Mouse (Mus musculus) forebrain, embryonic 11.5 days (tissue): Measurements from ENCODE around the gene Krt86. TPM values are rescaled to one million over a fixed set of nuclear protein-coding genes. Genes with fewer than 3 reads are reported as not detected.
A peak's percentile ranks its signal among the peaks of the same experiment; 100 is the strongest.

Experiments
- ATAC-seq: fragments of 200-750 bp; cut with Nextera tagmentation; replicated peaks from 2 replicates; pipeline ENCODE4 v1.8.0; 2017; ENCODE audit warnings: moderate TSS enrichment; ENCODE audit not compliant: low FRiP score
- DNase-seq: peaks from one replicate; pipeline ENCODE4 v3.0.0-alpha.2; 2017; ENCODE audit warnings: low spot score
- H3K27ac ChIP-seq: fragments of 300-500 bp; sonication (generic); 2 replicates; pipeline ENCODE4 v1.5.1; 2014; ENCODE audit warnings: low read depth, low read length
- H3K27me3 ChIP-seq: fragments of 300-500 bp; sonication (generic); 2 replicates; pipeline ENCODE4 v1.6.1; 2014; ENCODE audit warnings: mild to moderate bottlenecking, low read length, mixed read lengths; ENCODE audit not compliant: control insufficient read depth, insufficient read depth
- H3K36me3 ChIP-seq: fragments of 300-500 bp; sonication (generic); 2 replicates; pipeline ENCODE4 v1.6.1; 2014; ENCODE audit warnings: mild to moderate bottlenecking, low read length, moderate library complexity, mixed read lengths; ENCODE audit not compliant: control insufficient read depth, insufficient read depth
- H3K4me1 ChIP-seq: fragments of 300-500 bp; sonication (generic); replicated peaks from 2 replicates; pipeline ENCODE4 v1.6.1; 2014; ENCODE audit warnings: low read length, mixed read lengths; ENCODE audit not compliant: control insufficient read depth, insufficient read depth
- H3K4me2 ChIP-seq: fragments of 300-500 bp; sonication (generic); 2 replicates; pipeline ENCODE4 v1.6.1; 2014; ENCODE audit warnings: low read depth, mild to moderate bottlenecking, low read length, moderate library complexity, mixed read lengths; ENCODE audit not compliant: severe bottlenecking
- H3K4me3 ChIP-seq: fragments of 300-500 bp; sonication (generic); 2 replicates; pipeline ENCODE4 v1.5.1; 2014; ENCODE audit warnings: low read depth, low read length
- H3K9ac ChIP-seq: fragments of 300-500 bp; sonication (generic); 2 replicates; pipeline ENCODE4 v1.6.1; 2014; ENCODE audit warnings: low read length
- H3K9me3 ChIP-seq: fragments of 300-500 bp; sonication (generic); 2 replicates; pipeline ENCODE4 v1.6.1; 2016; ENCODE audit warnings: low read length, mixed read lengths; ENCODE audit not compliant: control insufficient read depth
- WGBS: fragments of 180-500 bp; shearing (Covaris S2); extraction: QIAGEN DNeasy Blood & Tissue Kit; methylation state at CpG from one replicate; pipeline ENCODE4 v1.1.7; 2014; 5-methylcytosine and 5-hydroxymethylcytosine counted together
- polyA plus RNA-seq: library from polyadenylated mRNA; unstranded; fragments of >200 nt; fragmentation: Nextera tagmentation; extraction: Ambion mirVana; gene quantifications from 2 replicates; pipeline ENCODE4 v1.2.1, GENCODE M21; 2014

Gene Krt86
- polyA plus RNA-seq = not detected in 2 replicates

DNA sequence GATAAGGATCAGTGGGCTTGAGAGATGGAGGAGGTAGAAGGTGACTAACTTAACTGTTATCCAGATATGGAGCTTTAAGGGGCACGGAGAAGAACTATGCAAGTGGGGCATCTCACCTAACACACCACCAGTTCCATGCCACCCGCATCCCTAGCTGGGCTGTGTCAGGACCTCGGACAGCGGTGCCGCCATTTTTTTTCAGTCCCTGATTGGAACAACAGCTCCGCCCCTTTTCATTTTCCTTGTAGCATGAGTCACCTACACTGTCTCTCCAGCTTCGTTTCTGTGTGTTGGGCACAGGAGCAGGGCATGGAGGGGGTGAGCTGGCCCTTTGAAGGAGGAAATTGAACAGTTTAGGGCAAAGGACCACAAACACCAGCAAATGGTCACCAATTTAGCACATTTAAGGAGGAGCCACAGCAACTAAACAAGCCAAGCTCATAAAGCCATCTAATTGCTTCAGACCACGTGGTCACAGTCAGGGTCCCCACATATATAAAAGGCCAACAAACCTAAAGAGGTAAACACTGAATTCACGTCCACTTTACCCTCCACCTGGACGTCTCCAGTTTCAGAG is at the start of gene Krt86:
Gene Krt86, plus strand, starts transcription at position 527 of the 577 bp plus-strand sequence.
- DNase-seq (peak; percentile 77), ATAC-seq (no peak)
- no peaks in the 10 kb centered on the region for H3K9me3 ChIP-seq
- no peak within 1 kb of the TSS for H3K9ac ChIP-seq
- H3K27ac ChIP-seq = no peak within 1 kb of the TSS
- H3K36me3 ChIP-seq = no peaks in the 10 kb centered on the region
- H3K4me1 ChIP-seq = no peaks in the 10 kb centered on the region
- no peak within 1 kb of the TSS for H3K4me3 ChIP-seq
- no peak within 1 kb of the TSS for H3K4me2 ChIP-seq
- WGBS = 33% methylated on average over 10 of the region's 10 CpGs
- no peaks in the 10 kb centered on the region for H3K27me3 ChIP-seq

DNA sequence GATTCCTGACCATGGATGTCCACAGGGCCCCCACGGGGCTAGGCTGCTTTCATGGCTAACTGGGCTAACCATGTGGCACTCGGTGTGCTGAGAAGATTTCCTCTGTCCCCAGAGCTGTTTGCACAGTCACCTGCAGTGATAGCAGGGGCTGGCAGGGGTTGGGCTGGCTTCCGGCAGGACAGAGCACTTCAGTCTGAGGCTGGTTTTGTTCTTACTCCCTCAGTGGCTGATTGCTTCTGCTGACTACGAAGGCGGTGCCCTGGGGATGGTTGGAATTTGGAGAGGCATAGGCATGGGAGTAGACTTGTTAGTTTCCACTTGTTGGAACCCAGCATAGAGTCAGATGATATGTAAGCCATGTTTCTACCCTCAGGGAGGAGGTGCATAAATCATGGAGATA is 48.4 kb upstream of the Krt86 start:
- ATAC-seq (no peak), DNase-seq (no peak)
- Histone ChIP-seq H3K27ac (no peak overlapping the region), H3K4me1 (no peaks in the 10 kb centered on the region), H3K4me3 (no peak overlapping the region), H3K9me3 (no peaks in the 10 kb centered on the region), H3K36me3 (no peaks in the 10 kb centered on the region), H3K4me2 (no peak overlapping the region), H3K27me3 (no peaks in the 10 kb centered on the region), H3K9ac (no peak overlapping the region)
- WGBS = 31% methylated on average over 5 of the region's 5 CpGs

DNA sequence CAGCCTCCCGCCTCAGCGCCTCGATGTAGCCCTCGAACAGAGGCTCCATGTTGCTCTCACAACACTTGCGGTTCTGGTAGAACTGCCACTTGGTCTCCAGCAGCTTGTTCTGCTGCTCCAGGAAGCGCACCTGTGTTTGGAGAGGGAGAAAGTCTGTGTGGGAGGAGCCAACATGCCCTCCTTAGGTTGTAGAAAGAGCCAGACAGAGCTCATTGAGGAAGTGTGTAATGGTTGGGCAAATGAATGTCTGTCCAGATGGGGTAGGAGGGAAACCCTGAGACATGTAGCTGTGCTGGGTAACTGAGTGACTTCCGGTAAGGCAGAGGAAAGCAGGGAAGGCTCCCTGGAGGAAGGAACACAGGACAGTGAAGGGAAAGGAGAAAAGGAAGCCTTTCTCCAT is 36.7 kb upstream of the Krt86 start:
- no peaks in the 10 kb centered on the region for H3K36me3 ChIP-seq
- H3K27ac ChIP-seq = no peak overlapping the region
- no peak overlapping the region for H3K4me2 ChIP-seq
- H3K9me3 ChIP-seq = no peaks in the 10 kb centered on the region
- peaks cover 11% of the 10 kb centered on the region for H3K27me3 ChIP-seq
- H3K9ac ChIP-seq = no peak overlapping the region
- DNase-seq = no peak
- peaks cover 4% of the 10 kb centered on the region; the same call in 1 of the 2 replicates for H3K4me1 ChIP-seq
- WGBS = 95% methylated on average over 7 of the region's 7 CpGs
- no peak for ATAC-seq
- no peak overlapping the region for H3K4me3 ChIP-seq

DNA sequence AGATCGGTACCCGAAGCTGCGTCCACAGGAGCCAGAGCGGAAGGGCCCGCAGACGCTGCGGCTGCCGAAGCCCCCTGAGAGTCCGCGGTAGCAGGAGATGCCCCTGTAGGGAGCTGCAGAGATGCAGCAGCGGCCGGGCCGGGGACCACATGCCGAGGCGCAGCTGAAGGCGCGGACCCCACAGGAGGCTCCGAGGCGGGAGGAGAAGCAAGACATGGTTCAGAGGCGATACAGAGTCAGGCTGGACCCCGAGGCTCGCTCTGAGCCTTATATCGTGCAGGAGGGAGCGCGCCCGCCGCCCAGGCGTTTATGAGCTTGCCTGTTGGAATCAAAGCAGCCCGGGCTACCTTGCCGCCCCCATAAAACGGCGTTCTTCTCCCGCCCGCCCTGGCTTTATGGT is 34.7 kb upstream of the Krt86 start, which contains the start of gene Krt87:
Gene Krt87, minus strand, starts transcription at position 250 of the 400 bp plus-strand sequence.
- ATAC-seq (no peak), DNase-seq (peak; percentile 61)
- Histone ChIP-seq H3K36me3 (no peaks in the 10 kb centered on the region), H3K4me3 (peak within 1 kb of the TSS; percentile 26), H3K9me3 (no peaks in the 10 kb centered on the region), H3K27ac (no peak within 1 kb of the TSS), H3K4me2 (peak within 1 kb of the TSS; percentile 58), H3K27me3 (peaks cover 11% of the 10 kb centered on the region), H3K9ac (peak within 1 kb of the TSS; percentile 39; the same call in 1 of the 2 replicates), H3K4me1 (peaks cover 4% of the 10 kb centered on the region; the same call in 1 of the 2 replicates)
- WGBS = 6% methylated on average over 34 of the region's 34 CpGs

DNA sequence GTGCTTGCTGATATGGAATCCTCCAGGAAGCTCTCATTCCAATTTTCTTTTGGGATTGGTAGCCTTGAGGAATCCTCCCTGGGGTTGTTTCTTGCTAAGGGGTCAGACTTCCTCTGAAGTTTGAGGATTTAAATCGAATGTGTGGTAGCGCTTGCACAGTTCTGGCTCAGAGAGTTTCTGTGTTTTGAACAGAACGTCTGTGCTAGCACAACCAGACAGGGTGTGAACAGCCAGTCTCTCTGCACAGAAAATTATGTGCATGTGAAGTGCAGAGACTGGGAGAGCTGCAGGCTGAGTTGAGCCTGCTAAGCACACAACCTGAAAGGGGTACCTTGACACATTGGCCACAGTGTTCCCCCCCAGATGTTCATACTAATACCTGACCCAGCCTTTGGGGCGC is 32.4 kb upstream of the Krt86 start:
- Histone ChIP-seq H3K27ac (no peak overlapping the region), H3K9me3 (no peaks in the 10 kb centered on the region), H3K9ac (no peak overlapping the region), H3K4me1 (peaks cover 4% of the 10 kb centered on the region; the same call in 1 of the 2 replicates), H3K36me3 (no peaks in the 10 kb centered on the region), H3K27me3 (peaks cover 11% of the 10 kb centered on the region), H3K4me3 (no peak overlapping the region), H3K4me2 (no peak overlapping the region)
- DNase-seq = no peak
- 81% methylated on average over 4 of the region's 4 CpGs for WGBS
- ATAC-seq = no peak

DNA sequence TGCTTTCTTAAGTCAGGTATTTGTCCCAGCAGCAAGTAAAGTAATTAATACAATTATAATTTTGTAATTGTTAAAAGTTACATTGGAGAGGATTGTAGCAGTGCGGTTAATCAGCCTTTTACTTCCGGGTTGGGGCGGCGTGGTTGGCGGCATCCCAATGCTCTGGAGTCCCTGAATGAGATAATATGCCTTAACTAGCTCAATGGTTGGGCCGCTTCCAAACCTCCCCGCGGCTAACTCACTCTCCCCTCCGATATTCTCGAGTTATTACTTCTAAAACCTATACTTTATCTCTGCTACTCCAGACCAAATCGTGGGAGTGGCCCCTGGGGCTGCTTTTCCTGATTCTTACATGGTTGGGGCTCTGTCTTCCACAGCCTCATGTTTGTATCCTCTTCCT is 26.7 kb upstream of the Krt86 start:
- H3K27me3 ChIP-seq = no peaks in the 10 kb centered on the region
- ATAC-seq = no peak
- H3K9me3 ChIP-seq = no peaks in the 10 kb centered on the region
- H3K27ac ChIP-seq = no peak overlapping the region
- H3K4me3 ChIP-seq = no peak overlapping the region
- no peak for DNase-seq
- 80% methylated on average over 11 of the region's 11 CpGs for WGBS
- no peak overlapping the region for H3K9ac ChIP-seq
- H3K4me2 ChIP-seq = no peak overlapping the region
- H3K36me3 ChIP-seq = no peaks in the 10 kb centered on the region
- no peaks in the 10 kb centered on the region for H3K4me1 ChIP-seq

DNA sequence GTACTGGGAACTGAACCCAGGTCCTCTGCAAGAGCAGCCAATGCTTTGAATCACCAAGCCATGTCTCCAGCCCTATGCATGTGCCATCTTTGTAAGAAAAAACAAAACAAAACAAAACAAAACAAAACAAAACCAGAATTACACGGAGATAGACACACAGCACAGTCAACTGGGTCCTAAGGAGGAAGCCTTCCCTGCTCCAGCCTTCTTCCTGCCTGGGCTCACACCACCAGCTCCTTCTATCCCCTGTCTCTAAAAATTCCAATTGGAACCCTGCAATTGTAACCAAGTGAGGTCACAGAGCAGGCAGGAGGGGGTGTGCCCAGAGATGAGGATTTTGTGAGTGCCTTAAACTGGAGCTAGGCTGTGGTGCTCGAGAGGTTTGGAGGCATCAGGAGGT is 25.8 kb upstream of the Krt86 start, which contains the start of gene Krt88:
Gene Krt88, plus strand, starts transcription at position 301 of the 400 bp plus-strand sequence.
- Histone ChIP-seq H3K27me3 (no peaks in the 10 kb centered on the region), H3K4me2 (no peak within 1 kb of the TSS), H3K27ac (no peak within 1 kb of the TSS), H3K4me1 (no peaks in the 10 kb centered on the region), H3K9ac (no peak within 1 kb of the TSS), H3K36me3 (no peaks in the 10 kb centered on the region), H3K9me3 (no peaks in the 10 kb centered on the region), H3K4me3 (no peak within 1 kb of the TSS)
- DNase-seq = no peak
- no peak for ATAC-seq
- WGBS = 67% methylated on average over 2 of the region's 2 CpGs

DNA sequence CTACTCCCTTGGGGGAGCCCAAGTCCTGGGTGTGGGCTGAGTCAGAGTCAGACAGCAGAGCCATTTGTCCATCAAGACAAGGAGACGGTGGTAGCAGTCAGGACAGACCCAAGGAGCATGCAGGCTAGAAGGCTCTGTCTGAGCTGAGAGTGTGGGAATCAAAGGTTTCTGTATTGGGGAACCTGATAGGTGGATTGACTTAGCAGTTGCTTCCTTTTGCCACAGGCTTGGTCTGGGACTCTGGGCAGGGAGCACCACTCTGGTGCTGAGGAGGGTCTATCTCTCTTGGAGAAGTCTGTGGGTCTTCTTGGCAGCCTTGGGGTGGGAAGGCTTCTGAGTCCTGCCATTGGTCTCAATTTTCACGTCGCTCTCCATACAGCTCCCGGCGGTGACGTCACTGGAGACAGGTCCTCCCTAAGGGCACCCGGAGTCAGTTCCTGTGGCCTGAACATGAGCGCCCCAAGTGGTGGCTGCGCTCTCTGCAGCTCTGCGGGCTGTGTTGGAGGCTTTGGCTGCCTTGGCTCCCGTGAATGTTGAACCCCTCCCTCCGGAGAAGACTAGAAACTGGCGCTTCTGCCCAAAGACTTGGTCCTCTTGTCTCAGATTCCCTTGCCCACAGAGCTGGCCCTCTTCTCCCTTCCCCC is 20.1 kb upstream of the Krt86 start:
- H3K27ac ChIP-seq = no peak overlapping the region
- no peaks in the 10 kb centered on the region for H3K27me3 ChIP-seq
- H3K4me1 ChIP-seq = no peaks in the 10 kb centered on the region
- no peaks in the 10 kb centered on the region for H3K9me3 ChIP-seq
- ATAC-seq (peak; percentile 61; the same call in 1 of the 2 replicates), DNase-seq (peak; percentile 84)
- no peaks in the 10 kb centered on the region for H3K36me3 ChIP-seq
- no peak overlapping the region for H3K4me3 ChIP-seq
- WGBS = 6% methylated on average over 13 of the region's 13 CpGs
- H3K4me2 ChIP-seq = no peak overlapping the region
- H3K9ac ChIP-seq = no peak overlapping the region
